Mouse (Mus musculus) midbrain, embryonic 16.5 days (tissue): ENCODE data around the gene Dnaic1. TPM values are rescaled to one million over a fixed set of nuclear protein-coding genes. Genes with fewer than 3 reads are reported as not detected.
A peak's percentile ranks its signal among the peaks of the same experiment; 100 is the strongest.
"Not testable (repeated sequence)": the region's sequence is repeated elsewhere in the genome, so short reads cannot be mapped to it uniquely, and the experiment has no call there.

Experiments
- ATAC-seq: fragments of 200-750 bp; cut with Nextera tagmentation; 2 replicates; pipeline ENCODE4 v1.8.0; 2017; ENCODE audit warnings: moderate TSS enrichment
- H3K27ac ChIP-seq: fragments of 300-500 bp; sonication (generic); 2 replicates; pipeline ENCODE4 v1.5.1; 2014; ENCODE audit warnings: mild to moderate bottlenecking, low read length, mixed read lengths
- H3K27me3 ChIP-seq: fragments of 300-500 bp; sonication (generic); 2 replicates; pipeline ENCODE4 v1.6.1; 2014; ENCODE audit warnings: low read depth, low read length, mixed read lengths; ENCODE audit not compliant: control insufficient read depth, insufficient read depth
- H3K36me3 ChIP-seq: fragments of 300-500 bp; sonication (generic); 2 replicates; pipeline ENCODE4 v1.6.1; 2014; ENCODE audit warnings: mild to moderate bottlenecking, low read length, moderate library complexity, mixed read lengths; ENCODE audit not compliant: control insufficient read depth, insufficient read depth
- H3K4me1 ChIP-seq: fragments of 300-500 bp; sonication (generic); 2 replicates; pipeline ENCODE4 v1.6.1; 2014; ENCODE audit warnings: mild to moderate bottlenecking, low read length, mixed read lengths; ENCODE audit not compliant: control insufficient read depth, insufficient read depth
- H3K4me2 ChIP-seq: fragments of 300-500 bp; sonication (generic); 2 replicates; pipeline ENCODE4 v1.6.1; 2014; ENCODE audit warnings: mild to moderate bottlenecking, low read length, mixed read lengths
- H3K4me3 ChIP-seq: fragments of 300-500 bp; sonication (generic); 2 replicates; pipeline ENCODE4 v1.5.1; 2014; ENCODE audit warnings: low read depth, mild to moderate bottlenecking, low read length, moderate library complexity, mixed read lengths
- H3K9ac ChIP-seq: fragments of 300-500 bp; sonication (generic); 2 replicates; pipeline ENCODE4 v1.6.1; 2014; ENCODE audit warnings: low read depth, low read length, mixed read lengths
- H3K9me3 ChIP-seq: fragments of 300-500 bp; sonication (generic); replicated peaks from 2 replicates; pipeline ENCODE4 v1.6.1; 2014; ENCODE audit warnings: mild to moderate bottlenecking, low read length, mixed read lengths; ENCODE audit not compliant: control insufficient read depth, poor library complexity, severe bottlenecking
- WGBS: fragments of 180-500 bp; shearing (Covaris S2); extraction: QIAGEN DNeasy Blood & Tissue Kit; methylation state at CpG from one replicate; pipeline ENCODE4 v1.1.7; 2014; 5-methylcytosine and 5-hydroxymethylcytosine counted together
- polyA plus RNA-seq: library from polyadenylated mRNA; unstranded; fragments of >200 nt; fragmentation: Nextera tagmentation; extraction: Ambion mirVana; gene quantifications from 2 replicates; pipeline ENCODE4 v1.2.1, GENCODE M21; 2015

The Dnaic1 gene
- polyA plus RNA-seq, 1 experiment from 2014 or later = 2.6 TPM

DNA sequence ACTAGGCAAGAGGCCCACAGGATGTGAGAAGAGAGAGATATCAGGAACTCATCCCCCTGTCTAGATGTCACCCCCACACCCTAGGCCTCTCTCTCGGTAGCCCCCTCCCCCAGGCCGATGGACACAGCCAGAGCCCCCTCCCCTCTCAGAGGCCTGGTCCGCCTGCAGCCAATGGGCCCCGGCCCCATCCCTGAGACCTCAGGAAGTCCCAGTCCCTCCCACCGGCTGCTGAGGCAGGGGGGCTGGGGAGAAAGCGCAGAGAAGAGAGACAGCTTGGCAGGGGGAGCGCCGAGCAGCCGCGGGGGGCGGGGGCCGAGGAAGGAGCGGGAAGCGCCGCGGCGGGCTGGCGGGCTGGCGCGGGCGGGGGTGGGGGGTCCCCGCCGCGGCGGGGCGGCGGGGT is 113.7 kb downstream of the Dnaic1 start:
- H3K27ac ChIP-seq, H3K9me3 ChIP-seq, H3K27me3 ChIP-seq, H3K4me3 ChIP-seq, H3K9ac ChIP-seq, H3K36me3 ChIP-seq: not testable (repeated sequence)
- peak; percentile 30 for ATAC-seq
- H3K4me1 ChIP-seq = peaks cover 15% of the 10 kb centered on the region; the same call in 1 of the 2 replicates
- peak overlapping the region; percentile 43 for H3K4me2 ChIP-seq
- 1% methylated on average over 12 of the region's 27 CpGs for WGBS

DNA sequence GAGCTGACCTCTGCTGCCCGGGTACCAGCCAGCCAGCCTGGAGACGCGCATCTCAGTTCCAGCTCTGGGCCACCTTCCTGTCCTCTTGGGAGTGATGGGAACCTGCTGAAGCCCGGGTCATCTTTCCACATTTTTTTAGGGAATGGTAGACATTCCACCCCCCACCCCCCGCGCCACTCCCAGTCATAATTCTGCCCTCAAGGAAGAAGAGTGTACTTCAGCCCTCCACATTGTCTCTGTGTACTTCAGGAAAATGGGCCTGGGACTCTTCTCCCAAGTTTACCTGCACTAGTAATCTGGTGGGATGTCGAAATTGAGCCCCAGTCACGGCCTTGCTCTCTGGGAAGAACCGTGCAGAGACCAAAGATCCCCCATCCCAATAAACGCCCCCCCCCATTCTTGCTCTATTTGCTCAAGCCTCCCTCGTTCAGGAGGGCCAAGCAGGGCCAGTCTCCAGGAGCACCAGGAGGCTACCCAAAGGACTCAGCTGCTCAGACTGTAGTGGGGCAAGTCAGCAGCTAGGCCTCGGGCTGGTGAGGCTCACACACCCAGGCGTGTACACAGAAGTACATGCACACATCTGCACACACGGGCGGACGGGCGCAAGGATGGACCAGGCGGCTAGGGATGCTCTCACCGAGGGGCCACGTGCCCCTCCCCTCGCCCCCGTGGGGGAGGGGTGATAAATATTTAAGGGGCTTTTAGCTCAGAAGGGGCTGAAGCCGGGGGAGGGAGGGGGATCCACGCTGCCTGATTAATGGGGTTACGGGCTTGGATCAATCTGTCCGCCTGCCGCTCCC is 114.8 kb downstream of the Dnaic1 start:
- Histone ChIP-seq H3K27ac (peak overlapping the region; percentile 38), H3K4me2 (peak overlapping the region; percentile 25; the same call in 1 of the 2 replicates), H3K4me1 (peaks cover 15% of the 10 kb centered on the region; the same call in 1 of the 2 replicates)
- H3K9me3 ChIP-seq, H3K9ac ChIP-seq, H3K27me3 ChIP-seq, H3K36me3 ChIP-seq, H3K4me3 ChIP-seq: not testable (repeated sequence)
- ATAC-seq = 0 out of 2 replicates have a peak, but pooled peaks have one; percentile 13
- WGBS = 4% methylated on average over 22 of the region's 27 CpGs

DNA sequence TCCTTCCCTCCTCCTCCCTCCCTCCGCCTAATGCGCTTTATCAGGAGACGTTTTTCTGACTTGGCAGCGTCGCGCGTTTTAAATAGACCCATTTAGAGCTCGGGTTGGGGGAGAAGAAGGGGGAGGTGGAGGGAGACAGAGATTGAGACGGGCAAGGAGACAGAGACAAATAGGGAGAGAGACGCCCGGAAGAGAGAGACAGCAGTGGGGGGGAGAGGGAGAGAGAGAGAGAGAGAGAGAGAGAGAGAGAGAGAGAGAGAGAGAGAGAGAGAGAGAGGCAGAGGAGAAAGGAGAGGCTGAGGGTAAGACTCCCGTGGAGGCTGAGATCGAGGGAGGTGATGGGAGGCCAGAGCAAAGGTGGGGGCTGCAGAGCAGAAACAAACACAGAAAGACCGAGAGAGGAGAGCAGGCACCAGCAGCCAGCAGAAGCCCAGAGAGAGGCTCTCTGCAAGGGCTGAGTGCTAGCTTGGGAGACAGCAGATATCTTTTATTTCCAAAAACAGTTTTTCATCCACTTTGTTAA is 115.4 kb downstream of the Dnaic1 start:
- 0 out of 2 replicates have a peak, but pooled peaks have one; percentile 26 for ATAC-seq
- WGBS = 4% methylated on average over 13 of the region's 14 CpGs
- not testable (repeated sequence) for H3K27me3 ChIP-seq, H3K4me2 ChIP-seq, H3K9ac ChIP-seq, H3K27ac ChIP-seq, H3K9me3 ChIP-seq, H3K36me3 ChIP-seq, H3K4me3 ChIP-seq
- peaks cover 12% of the 10 kb centered on the region; the same call in 1 of the 2 replicates for H3K4me1 ChIP-seq

DNA sequence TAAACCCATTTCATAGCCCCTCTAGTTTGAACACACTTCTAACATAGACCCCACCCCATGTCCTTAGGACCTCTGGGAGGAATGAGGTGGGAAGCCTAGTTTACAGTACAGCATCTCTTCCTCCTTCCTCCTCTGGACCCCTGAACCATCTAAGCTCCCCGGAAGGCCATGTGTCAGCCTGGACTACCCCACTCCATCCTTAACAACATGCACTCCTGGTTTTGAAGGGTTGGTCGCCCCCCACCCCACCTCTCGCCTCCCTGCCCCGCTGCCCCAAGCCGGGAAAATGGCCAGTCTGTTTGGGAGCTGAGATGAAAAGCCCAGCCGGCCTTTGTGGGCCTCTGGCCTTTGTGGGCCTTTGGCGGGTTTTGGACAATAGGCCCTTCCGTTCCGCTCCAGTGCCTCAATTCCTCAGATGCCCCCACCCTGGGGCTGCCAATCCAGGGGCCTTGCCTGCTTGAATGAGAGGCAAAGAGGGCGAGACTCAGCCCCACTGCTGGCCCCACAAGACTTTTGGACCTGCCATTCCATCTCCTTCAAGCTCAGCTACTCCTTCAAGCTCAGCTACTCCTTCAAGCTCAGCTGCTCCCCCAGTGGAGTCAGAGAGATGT is 116.4 kb downstream of the Dnaic1 start:
- ATAC-seq, H3K36me3 ChIP-seq, H3K4me3 ChIP-seq, H3K9ac ChIP-seq, H3K27ac ChIP-seq, H3K4me2 ChIP-seq, H3K27me3 ChIP-seq, H3K9me3 ChIP-seq: not testable (repeated sequence)
- peaks cover 12% of the 10 kb centered on the region; the same call in 1 of the 2 replicates for H3K4me1 ChIP-seq
- 14% methylated on average over 8 of the region's 10 CpGs for WGBS

Other genes starting within 250 kb of the Dnaic1 start
- 64.4 and 69.0 TPM in 2 replicates for gene Ubap1, start 220.8 kb upstream of the Dnaic1 start, polyA plus RNA-seq
- gene Kif24, start 104.9 kb upstream of the Dnaic1 start, polyA plus RNA-seq = 2.5 and 3.0 TPM in 2 replicates
- gene Nudt2, start 104.6 kb upstream of the Dnaic1 start, polyA plus RNA-seq = 70.6 and 80.8 TPM in 2 replicates
- gene AI464131, start 66.7 kb upstream of the Dnaic1 start, polyA plus RNA-seq = 7.4 and 11.6 TPM in 2 replicates
- gene 1110017D15Rik, start 52.4 kb upstream of the Dnaic1 start, polyA plus RNA-seq = 15.1 and 18.5 TPM in 2 replicates
- 16.4 and 21.7 TPM in 2 replicates for gene Fam219a, start 237 bp upstream of the Dnaic1 start, polyA plus RNA-seq
- 103 and 120 TPM in 2 replicates for gene Enho, start 70.5 kb downstream of the Dnaic1 start, polyA plus RNA-seq
- gene Cntfr, start 127.3 kb downstream of the Dnaic1 start, polyA plus RNA-seq = 28.1 and 28.3 TPM in 2 replicates
- 31.5 and 36.3 TPM in 2 replicates for gene Il11ra1, start 130.2 kb downstream of the Dnaic1 start, polyA plus RNA-seq
- 52.3 and 52.4 TPM in 2 replicates for gene Rpp25l, start 143.8 kb downstream of the Dnaic1 start, polyA plus RNA-seq
- 295 and 313 TPM in 2 replicates for gene Dctn3, start 153.4 kb downstream of the Dnaic1 start, polyA plus RNA-seq
- gene Arid3c, start 161.4 kb downstream of the Dnaic1 start, polyA plus RNA-seq = 0.58 and 1.2 TPM in 2 replicates
- 52.5 and 58.9 TPM in 2 replicates for gene Galt, start 185.5 kb downstream of the Dnaic1 start, polyA plus RNA-seq
- 57.3 and 65.1 TPM in 2 replicates for gene Sigmar1, start 186.4 kb downstream of the Dnaic1 start, polyA plus RNA-seq
- gene Ccl27a, start 204.5 kb downstream of the Dnaic1 start, polyA plus RNA-seq = 290 and 302 TPM in 2 replicates